Mouse (Mus musculus) heart, postnatal 0 days (tissue): ENCODE measurements at regions not wholly inside any gene's neighbourhood (a gene's known extent, or its start where the extent isn't known, plus 50 kb on each side); places are given as distances from the start of the nearest gene placed in this dataset.

Experiments
- CTCF ChIP-seq: IDR thresholded peaks from 2 replicates; pipeline ENCODE4 v1.5.1; 2016; ENCODE audit warnings: antibody characterized with exemption, control low read depth, low read depth
- EP300 ChIP-seq: IDR thresholded peaks from 2 replicates; pipeline ENCODE4 v1.6.1; 2016; ENCODE audit warnings: antibody characterized with exemption, low read depth

- TF ChIP-seq CTCF: no peak
- TF ChIP-seq EP300: no peak
These were observed 68.6 kb upstream of the Ppp2r5c start for GRCm38 (mm10) chr12:110378302-110378701.
